Mouse (Mus musculus): ENCODE data around the gene Aif1. TPM values are rescaled to one million over a fixed set of nuclear protein-coding genes. Genes with fewer than 3 reads are reported as not detected.

Gene Aif1
- polyA plus RNA-seq, 1 experiment = 420 TPM

- TF ChIP-seq POLR2A (IDR thresholded peaks at IDR 0.05; ENCODE audit: borderline replicate concordance, low read depth, low read length) = no peak
- no peaks in the 10 kb centered on the region for H3K4me1 ChIP-seq (ENCODE audit: control insufficient read depth, insufficient read depth, low read length)
- no peak overlapping the region for H3K27ac ChIP-seq (ENCODE audit: insufficient read depth, low read depth, low read length)
- no peak overlapping the region for H3K4me3 ChIP-seq (ENCODE audit: insufficient read depth, low read length)
Observed at GRCm38 (mm10) chr17:35153931-35154330, 21.9 kb downstream of the Aif1 start.

- TF ChIP-seq POLR2A (IDR thresholded peaks at IDR 0.05; ENCODE audit: borderline replicate concordance, low read depth, low read length) = no peak
- no peak for TF ChIP-seq CTCF (IDR thresholded peaks at IDR 0.05; ENCODE audit: low read depth, low read length)
- no peak overlapping the region for H3K27ac ChIP-seq (ENCODE audit: insufficient read depth, low read depth, low read length)
- no peaks in the 10 kb centered on the region for H3K4me1 ChIP-seq (ENCODE audit: control insufficient read depth, insufficient read depth, low read length)
- no peak overlapping the region for H3K4me3 ChIP-seq (ENCODE audit: insufficient read depth, low read length)
Observed at GRCm38 (mm10) chr17:35153077-35153476, 22.8 kb downstream of the Aif1 start.

DNA sequence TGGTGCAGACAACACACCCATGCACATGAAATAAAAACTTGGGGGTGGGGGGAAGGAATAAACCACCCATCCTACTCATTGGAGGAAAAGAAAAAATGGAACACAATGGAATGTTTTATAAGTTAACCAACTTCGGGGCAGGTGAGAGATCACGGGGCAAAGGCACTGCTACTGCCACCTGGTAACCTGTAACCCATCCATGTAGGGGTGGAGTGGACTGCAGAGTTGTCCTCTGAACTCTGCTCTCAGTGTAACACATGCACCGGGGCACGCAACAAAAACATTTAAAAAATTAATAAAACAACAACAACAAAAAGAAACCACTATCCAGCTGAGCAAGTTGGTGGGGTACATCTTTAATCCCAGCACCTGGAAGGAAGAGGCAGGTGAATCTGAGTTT, 23.7 kb downstream of the Aif1 start:
- no peak overlapping the region for H3K27ac ChIP-seq (ENCODE audit: insufficient read depth, low read depth, low read length)
- H3K4me3 ChIP-seq (ENCODE audit: insufficient read depth, low read length) = no peak overlapping the region
- TF ChIP-seq CTCF (IDR thresholded peaks at IDR 0.05; ENCODE audit: low read depth, low read length) (no peak), POLR2A (IDR thresholded peaks at IDR 0.05; ENCODE audit: borderline replicate concordance, low read depth, low read length) (no peak)
- H3K4me1 ChIP-seq (ENCODE audit: control insufficient read depth, insufficient read depth, low read length) = no peaks in the 10 kb centered on the region

- TF ChIP-seq POLR2A (IDR thresholded peaks at IDR 0.05; ENCODE audit: borderline replicate concordance, low read depth, low read length) (no peak), CTCF (IDR thresholded peaks at IDR 0.05; ENCODE audit: low read depth, low read length) (no peak)
- H3K27ac ChIP-seq (ENCODE audit: insufficient read depth, low read depth, low read length) = no peak overlapping the region
- H3K4me3 ChIP-seq (ENCODE audit: insufficient read depth, low read length) = no peak overlapping the region
- H3K4me1 ChIP-seq (ENCODE audit: control insufficient read depth, insufficient read depth, low read length) = no peaks in the 10 kb centered on the region
Observed at GRCm38 (mm10) chr17:35147922-35148639, 27.8 kb downstream of the Aif1 start.

DNA sequence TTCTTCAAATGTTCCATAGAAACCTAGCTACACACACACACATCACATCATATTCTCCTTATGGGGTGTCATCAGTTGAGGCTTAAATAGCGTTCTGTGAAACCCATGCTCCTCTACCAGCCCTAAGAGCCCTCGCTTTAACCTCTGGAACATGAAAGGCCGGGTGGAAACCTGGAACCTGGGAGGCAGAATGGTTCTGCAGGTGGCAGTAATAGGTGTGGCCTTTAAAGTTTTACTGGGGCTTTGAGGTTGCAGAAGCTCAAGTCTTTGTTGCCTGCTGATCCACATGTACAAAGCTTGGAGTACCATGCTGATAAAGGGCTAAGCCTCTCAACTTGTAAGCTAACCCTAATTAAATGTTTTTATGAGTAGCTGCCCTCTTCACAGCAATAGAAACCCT, 28.5 kb downstream of the Aif1 start:
- Histone ChIP-seq H3K4me3 (ENCODE audit: insufficient read depth, low read length) (no peak overlapping the region), H3K27ac (ENCODE audit: insufficient read depth, low read depth, low read length) (no peak overlapping the region), H3K4me1 (ENCODE audit: control insufficient read depth, insufficient read depth, low read length) (no peaks in the 10 kb centered on the region)
- TF ChIP-seq POLR2A (IDR thresholded peaks at IDR 0.05; ENCODE audit: borderline replicate concordance, low read depth, low read length) = no peak
- TF ChIP-seq CTCF (IDR thresholded peaks at IDR 0.05; ENCODE audit: low read depth, low read length) = no peak

DNA sequence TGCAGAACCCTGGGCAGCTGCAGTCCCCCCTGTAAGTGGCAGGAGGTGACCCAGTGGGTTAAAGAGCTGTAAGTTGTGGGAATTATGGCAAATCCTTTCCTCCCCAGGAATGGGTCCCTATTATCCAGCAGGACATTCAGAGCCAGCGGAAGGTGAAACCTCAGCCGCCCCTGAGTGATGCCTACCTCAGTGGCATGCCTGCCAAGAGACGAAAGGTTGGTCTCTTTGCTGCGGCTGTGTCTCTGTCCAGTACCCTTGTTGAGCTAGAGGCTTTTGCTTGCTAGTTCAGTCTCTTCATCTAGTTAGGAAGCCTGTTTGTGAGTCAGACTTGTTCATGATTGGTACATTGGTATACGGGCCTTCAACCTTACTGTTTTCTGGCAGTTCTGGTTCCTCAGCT, 29.7 kb downstream of the Aif1 start:
- Histone ChIP-seq H3K27ac (ENCODE audit: insufficient read depth, low read depth, low read length) (no peak overlapping the region), H3K4me1 (ENCODE audit: control insufficient read depth, insufficient read depth, low read length) (no peaks in the 10 kb centered on the region), H3K4me3 (ENCODE audit: insufficient read depth, low read length) (no peak overlapping the region)
- TF ChIP-seq POLR2A (IDR thresholded peaks at IDR 0.05; ENCODE audit: borderline replicate concordance, low read depth, low read length) (no peak), CTCF (IDR thresholded peaks at IDR 0.05; ENCODE audit: low read depth, low read length) (no peak)

- TF ChIP-seq POLR2A (IDR thresholded peaks at IDR 0.05; ENCODE audit: borderline replicate concordance, low read depth, low read length) (no peak), CTCF (IDR thresholded peaks at IDR 0.05; ENCODE audit: low read depth, low read length) (no peak)
- H3K4me3 ChIP-seq (ENCODE audit: insufficient read depth, low read length) = no peak overlapping the region
- no peak overlapping the region for H3K27ac ChIP-seq (ENCODE audit: insufficient read depth, low read depth, low read length)
- 0 out of 2 replicates have a peak, but pooled peaks cover 4% of the 10 kb centered on the region for H3K4me1 ChIP-seq (ENCODE audit: control insufficient read depth, insufficient read depth, low read length)
Observed at GRCm38 (mm10) chr17:35141971-35142370, 33.9 kb downstream of the Aif1 start.

GRCm38 (mm10) chr17:35140490-35140996, 35.3 kb downstream of the Aif1 start:
- H3K27ac ChIP-seq (ENCODE audit: insufficient read depth, low read depth, low read length) = no peak overlapping the region
- H3K4me3 ChIP-seq (ENCODE audit: insufficient read depth, low read length) = no peak overlapping the region
- H3K4me1 ChIP-seq (ENCODE audit: control insufficient read depth, insufficient read depth, low read length) = peaks cover 8% of the 10 kb centered on the region
- TF ChIP-seq CTCF (IDR thresholded peaks at IDR 0.05; ENCODE audit: low read depth, low read length) (no peak), POLR2A (IDR thresholded peaks at IDR 0.05; ENCODE audit: borderline replicate concordance, low read depth, low read length) (no peak)

GRCm38 (mm10) chr17:35139269-35139668, 36.6 kb downstream of the Aif1 start:
- TF ChIP-seq CTCF (IDR thresholded peaks at IDR 0.05; ENCODE audit: low read depth, low read length) (no peak), POLR2A (IDR thresholded peaks at IDR 0.05; ENCODE audit: borderline replicate concordance, low read depth, low read length) (no peak)
- H3K4me3 ChIP-seq (ENCODE audit: insufficient read depth, low read length) = no peak overlapping the region

GRCm38 (mm10) chr17:35135591-35136320, 40.1 kb downstream of the Aif1 start:
- no peak for TF ChIP-seq POLR2A (IDR thresholded peaks at IDR 0.05; ENCODE audit: borderline replicate concordance, low read depth, low read length)
- no peak for TF ChIP-seq CTCF (IDR thresholded peaks at IDR 0.05; ENCODE audit: low read depth, low read length)
- peak overlapping the region; percentile 93 for H3K27ac ChIP-seq (ENCODE audit: insufficient read depth, low read depth, low read length)

More at GRCm38 (mm10) chr17:35139269-35139668, 36.6 kb downstream of the Aif1 start:
- H3K27ac ChIP-seq (ENCODE audit: insufficient read depth, low read depth, low read length) = no peak overlapping the region
- peaks cover 8% of the 10 kb centered on the region for H3K4me1 ChIP-seq (ENCODE audit: control insufficient read depth, insufficient read depth, low read length)

More at GRCm38 (mm10) chr17:35135591-35136320, 40.1 kb downstream of the Aif1 start:
- H3K4me1 ChIP-seq (ENCODE audit: control insufficient read depth, insufficient read depth, low read length) = peaks cover 8% of the 10 kb centered on the region
- peak overlapping the region; percentile 86 for H3K4me3 ChIP-seq (ENCODE audit: insufficient read depth, low read length)
